Mouse (Mus musculus) heart, embryonic 15.5 days (tissue): ENCODE data around the gene Olfr49. TPM values are rescaled to one million over a fixed set of nuclear protein-coding genes. Genes with fewer than 3 reads are reported as not detected.
A peak's percentile ranks its signal among the peaks of the same experiment; 100 is the strongest.

Experiments used
- ATAC-seq: fragments of 200-750 bp; cut with Nextera tagmentation; replicated peaks from 2 replicates; pipeline ENCODE4 v1.8.0; 2017; ENCODE audit warnings: low read depth, moderate TSS enrichment; ENCODE audit not compliant: insufficient number of reproducible peaks, insufficient read depth, low FRiP score
- H3K27ac ChIP-seq: fragments of 300-500 bp; sonication (generic); 2 replicates; pipeline ENCODE4 v1.5.1; 2015; ENCODE audit warnings: mild to moderate bottlenecking, inconsistent platforms
- H3K27me3 ChIP-seq: fragments of 300-500 bp; sonication (generic); 2 replicates; pipeline ENCODE4 v1.6.1; 2015; ENCODE audit warnings: inconsistent platforms
- H3K36me3 ChIP-seq: fragments of 300-500 bp; sonication (generic); 2 replicates; pipeline ENCODE4 v1.6.1; 2015; ENCODE audit warnings: mild to moderate bottlenecking, inconsistent platforms
- H3K4me1 ChIP-seq: fragments of 300-500 bp; sonication (generic); replicated peaks from 2 replicates; pipeline ENCODE4 v1.6.1; 2015; ENCODE audit warnings: inconsistent platforms
- H3K4me2 ChIP-seq: fragments of 300-500 bp; sonication (generic); 2 replicates; pipeline ENCODE4 v1.6.1; 2015; ENCODE audit warnings: inconsistent platforms, mild to moderate bottlenecking, moderate library complexity
- H3K4me3 ChIP-seq: fragments of 300-500 bp; sonication (generic); 2 replicates; pipeline ENCODE4 v1.5.1; 2015; ENCODE audit warnings: mild to moderate bottlenecking, inconsistent platforms
- H3K9ac ChIP-seq: fragments of 300-500 bp; sonication (generic); 2 replicates; pipeline ENCODE4 v1.6.1; 2015; ENCODE audit warnings: mild to moderate bottlenecking, inconsistent platforms
- H3K9me3 ChIP-seq: fragments of 300-500 bp; sonication (generic); replicated peaks from 2 replicates; pipeline ENCODE4 v1.6.1; 2016; ENCODE audit warnings: inconsistent platforms
- WGBS: fragments of 180-500 bp; shearing (Covaris S2); methylation state at CpG from one replicate; pipeline ENCODE4 v1.1.7; 2015; ENCODE audit warnings: mixed read lengths; 5-methylcytosine and 5-hydroxymethylcytosine counted together
- polyA plus RNA-seq: library from polyadenylated mRNA; unstranded; fragments of >200 nt; fragmentation: Nextera tagmentation; extraction: Ambion mirVana; gene quantifications from 2 replicates; pipeline ENCODE4 v1.2.1, GENCODE M21; 2015

Gene Olfr49
- polyA plus RNA-seq, 1 experiment from 2014 or later = 0.03 TPM

GRCm38 (mm10) chr14:54276446-54276845, 8.3 kb downstream of the Olfr49 start:
- 77% methylated on average over 2 of the region's 2 CpGs for WGBS
- no peak for ATAC-seq
- Histone ChIP-seq H3K27me3 (no peaks in the 10 kb centered on the region), H3K4me3 (no peak overlapping the region), H3K4me1 (no peaks in the 10 kb centered on the region), H3K9me3 (no peaks in the 10 kb centered on the region), H3K4me2 (no peak overlapping the region), H3K36me3 (no peaks in the 10 kb centered on the region), H3K9ac (no peak overlapping the region), H3K27ac (no peak overlapping the region)

GRCm38 (mm10) chr14:54272696-54273095, 12.0 kb downstream of the Olfr49 start:
- H3K36me3 ChIP-seq = peaks cover 10% of the 10 kb centered on the region
- no peak overlapping the region for H3K27ac ChIP-seq
- no peak overlapping the region for H3K4me3 ChIP-seq
- no peak for ATAC-seq
- no peaks in the 10 kb centered on the region for H3K4me1 ChIP-seq
- 89% methylated on average over 3 of the region's 3 CpGs for WGBS
- no peak overlapping the region for H3K9ac ChIP-seq
- H3K9me3 ChIP-seq = no peaks in the 10 kb centered on the region
- H3K27me3 ChIP-seq = no peaks in the 10 kb centered on the region
- H3K4me2 ChIP-seq = no peak overlapping the region

- Histone ChIP-seq H3K4me2 (no peak overlapping the region), H3K27me3 (no peaks in the 10 kb centered on the region), H3K36me3 (peaks cover 16% of the 10 kb centered on the region), H3K9ac (no peak overlapping the region), H3K4me3 (no peak overlapping the region), H3K4me1 (no peaks in the 10 kb centered on the region), H3K27ac (no peak overlapping the region), H3K9me3 (no peaks in the 10 kb centered on the region)
- ATAC-seq = no peak
- 81% methylated on average over 3 of the region's 3 CpGs for WGBS
Observed at GRCm38 (mm10) chr14:54271976-54272606, 12.6 kb downstream of the Olfr49 start.

GRCm38 (mm10) chr14:54270413-54270812, 14.3 kb downstream of the Olfr49 start:
- no peak overlapping the region for H3K4me3 ChIP-seq
- WGBS = 88% methylated on average over 3 of the region's 3 CpGs
- H3K9ac ChIP-seq = no peak overlapping the region
- no peaks in the 10 kb centered on the region for H3K27me3 ChIP-seq
- H3K4me1 ChIP-seq = peaks cover 2% of the 10 kb centered on the region; the same call in 1 of the 2 replicates
- no peak overlapping the region for H3K27ac ChIP-seq
- H3K36me3 ChIP-seq = peaks cover 22% of the 10 kb centered on the region
- no peak for ATAC-seq
- H3K9me3 ChIP-seq = no peaks in the 10 kb centered on the region
- no peak overlapping the region for H3K4me2 ChIP-seq

- H3K27ac ChIP-seq = no peak overlapping the region
- no peak for ATAC-seq
- H3K27me3 ChIP-seq = no peaks in the 10 kb centered on the region
- no peak overlapping the region for H3K4me2 ChIP-seq
- H3K36me3 ChIP-seq = peaks cover 24% of the 10 kb centered on the region
- WGBS = 91% methylated on average over 3 of the region's 3 CpGs
- peaks cover 7% of the 10 kb centered on the region; the same call in 1 of the 2 replicates for H3K4me1 ChIP-seq
- H3K4me3 ChIP-seq = no peak overlapping the region
- no peak overlapping the region for H3K9ac ChIP-seq
- H3K9me3 ChIP-seq = no peaks in the 10 kb centered on the region
Observed at GRCm38 (mm10) chr14:54269566-54269965, 15.2 kb downstream of the Olfr49 start.

- Histone ChIP-seq H3K4me2 (no peak overlapping the region), H3K9me3 (no peaks in the 10 kb centered on the region), H3K27me3 (no peaks in the 10 kb centered on the region), H3K36me3 (peaks cover 35% of the 10 kb centered on the region), H3K4me3 (no peak overlapping the region), H3K9ac (no peak overlapping the region), H3K4me1 (peaks cover 12% of the 10 kb centered on the region), H3K27ac (no peak overlapping the region)
- 89% methylated on average over 10 of the region's 10 CpGs for whole genome bisulfite sequencing
- no peak for ATAC-seq
Observed at GRCm38 (mm10) chr14:54267966-54268365, 16.8 kb downstream of the Olfr49 start.

GRCm38 (mm10) chr14:54265951-54266350, 18.8 kb downstream of the Olfr49 start:
- Histone ChIP-seq H3K9me3 (no peaks in the 10 kb centered on the region), H3K4me1 (peaks cover 16% of the 10 kb centered on the region), H3K4me2 (no peak overlapping the region), H3K4me3 (no peak overlapping the region), H3K27me3 (no peaks in the 10 kb centered on the region), H3K36me3 (peaks cover 44% of the 10 kb centered on the region), H3K27ac (no peak overlapping the region), H3K9ac (no peak overlapping the region)
- no peak for ATAC-seq
- WGBS = 75% methylated on average over 6 of the region's 6 CpGs

GRCm38 (mm10) chr14:54265093-54265492, 19.6 kb downstream of the Olfr49 start:
- 0 out of 2 replicates have a peak overlapping the region, but pooled peaks have one; percentile 13 for H3K4me3 ChIP-seq
- ATAC-seq = peak; percentile 69
- H3K4me2 ChIP-seq = peak overlapping the region; percentile 53
- H3K9ac ChIP-seq = 0 out of 2 replicates have a peak overlapping the region, but pooled peaks have one; percentile 22
- no peaks in the 10 kb centered on the region for H3K27me3 ChIP-seq
- WGBS = 44% methylated on average over 10 of the region's 10 CpGs
- no peaks in the 10 kb centered on the region for H3K9me3 ChIP-seq
- H3K27ac ChIP-seq = peak overlapping the region; percentile 77
- peaks cover 44% of the 10 kb centered on the region for H3K36me3 ChIP-seq
- peaks cover 24% of the 10 kb centered on the region for H3K4me1 ChIP-seq

- ATAC-seq = no peak
- H3K36me3 ChIP-seq = peaks cover 44% of the 10 kb centered on the region
- 57% methylated on average over 7 of the region's 7 CpGs for WGBS
Observed at GRCm38 (mm10) chr14:54264231-54264630, 20.5 kb downstream of the Olfr49 start.

GRCm38 (mm10) chr14:54263099-54263498, 21.6 kb downstream of the Olfr49 start:
- ATAC-seq = no peak
- Histone ChIP-seq H3K4me2 (no peak overlapping the region), H3K36me3 (peaks cover 38% of the 10 kb centered on the region), H3K9ac (no peak overlapping the region), H3K9me3 (no peaks in the 10 kb centered on the region), H3K4me1 (peaks cover 36% of the 10 kb centered on the region), H3K27me3 (no peaks in the 10 kb centered on the region), H3K4me3 (no peak overlapping the region), H3K27ac (no peak overlapping the region)
- 89% methylated on average over 6 of the region's 6 CpGs for WGBS

More at GRCm38 (mm10) chr14:54264231-54264630, 20.5 kb downstream of the Olfr49 start:
- Histone ChIP-seq H3K4me1 (peaks cover 30% of the 10 kb centered on the region), H3K9ac (no peak overlapping the region), H3K4me3 (no peak overlapping the region), H3K27ac (peak overlapping the region; percentile 77), H3K9me3 (no peaks in the 10 kb centered on the region), H3K4me2 (no peak overlapping the region), H3K27me3 (no peaks in the 10 kb centered on the region)

- Histone ChIP-seq H3K36me3 (peaks cover 34% of the 10 kb centered on the region), H3K4me1 (peaks cover 36% of the 10 kb centered on the region), H3K27ac (no peak overlapping the region), H3K4me2 (no peak overlapping the region), H3K27me3 (no peaks in the 10 kb centered on the region), H3K9me3 (no peaks in the 10 kb centered on the region), H3K9ac (no peak overlapping the region), H3K4me3 (no peak overlapping the region)
- no peak for ATAC-seq
- 93% methylated on average over 8 of the region's 8 CpGs for WGBS
Observed at GRCm38 (mm10) chr14:54262622-54263021, 22.1 kb downstream of the Olfr49 start.

GRCm38 (mm10) chr14:54261386-54261785, 23.4 kb downstream of the Olfr49 start:
- Histone ChIP-seq H3K4me3 (no peak overlapping the region), H3K9me3 (no peaks in the 10 kb centered on the region), H3K9ac (no peak overlapping the region), H3K27me3 (no peaks in the 10 kb centered on the region), H3K36me3 (peaks cover 23% of the 10 kb centered on the region), H3K4me1 (peaks cover 36% of the 10 kb centered on the region), H3K27ac (no peak overlapping the region), H3K4me2 (no peak overlapping the region)
- ATAC-seq = no peak
- 82% methylated on average over 2 of the region's 2 CpGs for WGBS
